Mouse (Mus musculus): ENCODE measurements around the gene Snn. TPM values are rescaled to one million over a fixed set of nuclear protein-coding genes. Genes with fewer than 3 reads are reported as not detected.

The Snn gene
- total RNA-seq, 2 experiments from 2014 or later: 180 to 190 TPM

Other genes with a start within 250 kb of the Snn start
- gene Gm11172, start 248.0 kb upstream of the Snn start, total RNA-seq (2021): not detected
- gene Rmi2, start 225.9 kb upstream of the Snn start, total RNA-seq (2021): under 1 TPM; 0.19 to 0.40 TPM
- 10 to 100 TPM in 1 of 2 experiments, 1 to 10 TPM in 1; 8.0 to 10.0 TPM for gene Litaf, start 5.2 kb downstream of the Snn start, total RNA-seq (2021)
- gene Txndc11, start 73.7 kb downstream of the Snn start, total RNA-seq (2021): 10 to 100 TPM; 35.0 to 37.1 TPM
- 10 to 100 TPM; 54.2 to 68.5 TPM for gene Zc3h7a, start 115.4 kb downstream of the Snn start, total RNA-seq (2021)
- 10 to 100 TPM; 49.1 to 53.8 TPM for gene Rsl1d1, start 142.4 kb downstream of the Snn start, total RNA-seq (2021)
- 10 to 100 TPM; 83.9 to 86.9 TPM for gene Gspt1, start 193.4 kb downstream of the Snn start, total RNA-seq (2021)

All from left cerebral cortex, postnatal 14 days (tissue).